Mouse (Mus musculus): ENCODE results near the gene Onecut1.

Gene Onecut1

GRCm38 (mm10) chr9:74861561-74861980 is at the start of gene Onecut1:
Gene Onecut1, plus strand, starts transcription at chr9:74861921.
- DNase-seq (ENCODE audit: low spot score in 2 of 2), result peak in 1 of 2 experiments; percentile 10

DNA sequence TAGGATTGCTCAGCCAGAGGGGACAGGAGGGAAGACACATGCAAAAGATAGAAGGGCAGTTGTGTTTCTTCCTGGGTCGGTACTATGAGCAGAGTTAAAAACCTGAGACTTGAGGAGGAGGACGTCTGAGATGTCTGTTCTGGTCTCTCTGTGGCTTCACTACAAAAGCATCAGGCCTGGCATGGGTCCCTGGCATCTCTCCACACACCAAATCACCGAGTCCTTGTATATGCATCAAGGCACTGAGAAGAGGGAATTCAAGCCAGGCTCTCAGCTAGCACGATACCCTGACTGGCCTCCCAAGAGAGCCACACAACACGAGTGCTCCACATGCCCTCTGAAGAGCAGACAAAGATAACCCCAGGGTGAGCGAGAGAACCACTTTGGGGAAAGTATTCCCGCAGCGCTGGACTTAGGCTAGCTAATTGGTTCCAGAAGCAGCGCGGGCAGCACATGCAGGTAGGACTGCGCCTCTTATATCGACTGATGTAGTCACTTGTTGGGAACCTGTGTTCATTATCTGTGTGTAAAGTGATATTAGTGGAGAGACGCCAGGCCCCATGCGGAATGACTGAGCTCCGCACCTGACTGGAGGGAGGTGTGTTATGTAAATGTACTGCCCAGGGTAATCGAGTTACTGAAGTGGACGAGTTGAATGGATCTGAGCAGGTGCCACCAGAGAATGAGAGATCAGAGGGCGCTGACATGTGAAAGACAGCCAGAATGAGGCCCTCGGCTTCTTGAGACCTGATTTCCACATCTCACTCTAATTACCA is 41.8 kb upstream of the Onecut1 start:
- DNase-seq (ENCODE audit: low spot score in 2 of 2), result no peak

DNA sequence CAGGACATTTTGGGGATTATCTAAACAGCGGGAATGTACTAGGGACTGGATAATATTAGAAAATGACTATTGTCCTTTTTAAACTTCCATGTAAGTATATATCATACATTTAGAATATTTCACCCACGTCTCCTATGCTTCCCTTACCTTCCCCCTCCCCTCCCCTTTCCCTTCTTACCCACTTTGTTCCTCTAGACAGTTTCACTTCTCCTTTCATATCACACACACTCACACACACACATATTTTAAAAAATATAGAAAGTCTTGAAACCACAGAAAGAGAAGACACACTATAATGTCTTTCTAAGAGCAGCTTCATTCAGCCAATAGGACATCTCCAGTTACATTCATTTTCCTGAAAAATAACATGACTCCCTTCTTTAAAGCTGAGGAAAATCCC is 36.6 kb upstream of the Onecut1 start:
- DNase-seq (ENCODE audit: low spot score in 2 of 2), result no peak

DNA sequence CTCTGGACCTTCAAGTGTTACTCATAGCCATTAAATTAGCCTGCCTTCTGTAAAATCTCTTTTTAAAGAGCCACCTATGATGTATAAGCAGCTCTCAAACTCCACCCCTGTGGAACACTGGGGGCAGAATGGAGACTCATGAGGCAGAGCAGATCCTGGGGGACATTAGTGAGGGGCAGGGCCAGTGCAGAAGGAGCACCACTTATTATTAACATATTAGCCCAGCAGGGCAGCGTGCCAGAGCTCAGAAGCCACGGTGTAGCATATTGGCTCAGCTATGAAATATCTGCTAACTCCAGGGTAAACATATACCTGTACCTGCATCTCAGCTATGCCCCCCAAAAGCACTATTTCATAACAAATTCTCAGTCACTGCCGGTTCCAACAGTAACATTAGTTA is 32.5 kb upstream of the Onecut1 start:
- DNase-seq (ENCODE audit: low spot score in 2 of 2), result no peak

DNA sequence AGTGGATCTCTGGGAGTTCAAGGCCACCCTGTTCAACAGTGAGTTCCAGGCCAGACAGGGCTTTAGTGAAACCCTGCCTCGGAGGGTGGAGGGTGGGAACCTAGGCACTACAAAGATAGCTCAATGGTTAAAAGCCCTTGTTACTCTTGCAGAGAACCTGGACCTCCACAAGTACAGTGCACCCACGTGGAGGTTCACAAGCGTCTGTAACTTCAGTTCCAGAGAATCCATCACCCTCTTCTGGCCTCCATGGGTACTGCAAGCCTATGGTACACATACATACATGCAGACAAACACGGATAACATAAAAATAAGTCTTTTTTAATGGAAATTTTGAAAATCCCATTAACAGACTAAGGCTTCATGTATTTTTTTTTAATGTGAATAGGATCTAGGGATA is 18.8 kb upstream of the Onecut1 start:
- DNase-seq (ENCODE audit: low spot score in 2 of 2), result no peak

GRCm38 (mm10) chr9:74846867-74847830 is 14.6 kb upstream of the Onecut1 start:
- no peak for DNase-seq (ENCODE audit: low spot score in 2 of 2)

- no peak for DNase-seq (ENCODE audit: low spot score in 2 of 2)
Observed at GRCm38 (mm10) chr9:74848411-74849194, 13.1 kb upstream of the Onecut1 start.

- DNase-seq (ENCODE audit: low spot score in 2 of 2), result no peak
Observed at GRCm38 (mm10) chr9:74849195-74849978, 12.3 kb upstream of the Onecut1 start.

- DNase-seq (ENCODE audit: low spot score in 2 of 2), result no peak
Observed at GRCm38 (mm10) chr9:74849979-74850780, 11.5 kb upstream of the Onecut1 start.

DNA sequence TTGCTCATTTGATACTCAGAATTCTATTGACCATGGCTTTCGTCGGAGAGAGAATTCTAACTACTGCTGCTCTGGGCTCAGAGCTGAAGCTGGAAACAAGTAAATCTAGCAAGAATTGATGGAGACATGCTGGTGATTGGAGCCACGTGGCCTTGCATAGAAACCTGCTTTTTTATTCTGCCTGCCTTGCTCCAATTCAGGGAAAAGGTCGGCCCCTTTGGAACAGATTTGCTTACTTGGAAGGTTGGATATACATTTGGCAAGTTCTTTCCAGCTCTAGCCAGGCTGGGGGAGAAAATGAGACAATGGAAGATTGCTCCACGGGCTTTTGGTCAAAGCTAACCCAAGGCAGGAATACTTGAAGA is 11.0 kb upstream of the Onecut1 start:
- DNase-seq (ENCODE audit: low spot score in 2 of 2), result no peak

- DNase-seq (ENCODE audit: low spot score in 2 of 2), result no peak
Observed at GRCm38 (mm10) chr9:74851601-74852000, 10.1 kb upstream of the Onecut1 start.

- DNase-seq (ENCODE audit: low spot score in 2 of 2), result no peak
Observed at GRCm38 (mm10) chr9:74852361-74852760, 9.4 kb upstream of the Onecut1 start.

DNA sequence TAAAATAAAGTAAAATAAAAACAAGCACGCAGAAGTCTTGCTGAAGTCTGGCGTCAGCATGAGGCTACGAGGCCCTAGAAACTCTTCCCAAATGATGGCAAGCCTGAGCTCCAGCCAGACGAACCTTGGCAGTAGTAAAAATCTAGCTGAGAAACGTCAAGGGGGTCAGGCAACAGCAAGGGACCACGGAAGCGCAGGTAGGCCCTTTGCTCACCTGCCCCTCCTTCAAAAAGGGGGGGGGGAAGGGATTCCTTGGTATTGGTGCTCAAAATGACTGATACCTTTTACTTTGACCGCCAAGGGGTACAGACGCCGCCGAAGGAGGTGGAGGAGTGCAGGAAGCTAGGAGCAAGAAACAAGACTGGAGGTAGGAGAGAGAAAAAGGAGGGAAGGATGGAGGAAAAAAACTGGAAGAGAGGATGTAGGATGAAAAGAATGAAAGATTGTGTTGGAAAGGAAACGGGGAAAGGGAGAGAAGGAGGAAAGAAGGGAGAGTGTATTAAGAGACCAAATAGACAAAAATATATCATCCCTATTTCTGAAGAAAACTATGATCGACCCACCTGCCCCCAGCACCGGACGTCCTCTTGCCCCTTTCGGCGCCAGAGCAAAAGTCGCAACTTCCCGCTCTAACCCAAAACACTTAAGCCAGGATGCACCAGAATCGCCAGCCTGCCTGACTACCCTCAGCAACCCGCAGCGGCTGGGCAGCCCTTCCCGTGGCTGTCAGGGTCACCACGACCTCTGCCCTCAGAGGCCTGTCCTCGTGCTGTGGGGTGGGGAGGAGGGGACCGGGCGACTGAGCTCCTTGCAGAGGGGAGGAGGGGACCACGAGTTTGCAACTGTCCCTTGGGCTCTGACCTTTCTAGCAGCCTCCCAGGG is 8.3 kb upstream of the Onecut1 start:
- DNase-seq (ENCODE audit: low spot score in 2 of 2), result no peak

- DNase-seq (ENCODE audit: low spot score in 2 of 2), result no peak
Observed at GRCm38 (mm10) chr9:74854073-74854591, 7.6 kb upstream of the Onecut1 start.

DNA sequence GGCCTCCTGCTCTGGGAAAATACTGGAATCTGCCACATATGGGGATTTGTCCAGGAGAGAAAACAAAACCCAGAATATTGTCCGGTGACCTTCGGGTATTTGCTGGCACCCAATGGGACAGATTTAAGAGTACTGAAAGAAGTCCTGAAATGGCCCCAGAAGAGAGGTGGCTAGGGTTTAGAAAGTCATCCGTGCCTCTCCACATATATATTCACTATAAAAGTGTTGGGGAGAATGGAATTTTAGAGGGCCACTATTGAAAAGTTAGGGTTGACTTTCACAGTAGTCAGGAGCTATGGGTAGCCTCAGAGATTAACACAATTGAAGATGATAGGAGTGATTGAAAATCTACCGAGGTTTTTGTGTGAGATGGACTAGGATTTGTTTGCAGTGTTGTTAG is 6.3 kb upstream of the Onecut1 start:
- no peak for DNase-seq (ENCODE audit: low spot score in 2 of 2)

GRCm38 (mm10) chr9:74856578-74857507 is 4.9 kb upstream of the Onecut1 start:
- DNase-seq (ENCODE audit: low spot score in 2 of 2), result no peak

DNA sequence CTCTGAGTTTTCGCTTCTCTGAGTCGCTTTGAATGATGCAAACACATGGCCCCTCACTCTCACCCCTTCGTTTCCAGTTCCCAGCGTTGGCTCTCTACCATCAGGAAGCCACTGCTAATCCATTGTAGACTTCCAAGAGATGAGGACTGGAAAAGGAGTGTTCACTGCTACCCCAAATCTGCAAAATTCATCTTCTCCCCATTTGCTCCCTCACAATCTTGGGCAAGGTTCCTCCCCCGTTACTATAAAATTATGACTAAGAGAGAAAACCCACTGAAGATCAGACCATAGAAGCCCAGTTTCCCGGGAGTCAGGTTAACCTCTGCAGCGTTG is 4.2 kb upstream of the Onecut1 start:
- DNase-seq (ENCODE audit: low spot score in 2 of 2), result no peak

- no peak for DNase-seq (ENCODE audit: low spot score in 2 of 2)
Observed at GRCm38 (mm10) chr9:74858111-74858510, 3.6 kb upstream of the Onecut1 start.
